Mouse (Mus musculus) kidney, adult 2 months (tissue): ENCODE data around the gene Cyp1a2. TPM values are rescaled to one million over a fixed set of nuclear protein-coding genes. Genes with fewer than 3 reads are reported as not detected.
"Not testable (repeated sequence)": the region's sequence is repeated elsewhere in the genome, so short reads cannot be mapped to it uniquely, and the experiment has no call there.

Experiments used
- DNase-seq: peaks from one replicate; pipeline ENCODE4 v3.0.0; 2021
- H3K27ac ChIP-seq: fragments of 200-500 bp; 2 replicates; pipeline ENCODE4 v1.5.1; 2012; ENCODE audit warnings: low read depth, low read length, control low read depth, inconsistent platforms; ENCODE audit not compliant: insufficient read depth
- H3K27me3 ChIP-seq: fragments of 200-500 bp; replicated peaks from 2 replicates; pipeline ENCODE4 v1.6.1; 2012; ENCODE audit warnings: mild to moderate bottlenecking, moderate library complexity, low read length, inconsistent platforms; ENCODE audit not compliant: control insufficient read depth, insufficient read depth
- H3K36me3 ChIP-seq: fragments of 200-500 bp; 2 replicates; pipeline ENCODE4 v1.6.1; 2012; ENCODE audit warnings: mild to moderate bottlenecking, moderate library complexity, low read length, inconsistent platforms; ENCODE audit not compliant: control insufficient read depth, insufficient read depth
- H3K4me1 ChIP-seq: fragments of 200-500 bp; 2 replicates; pipeline ENCODE4 v1.6.1; 2011; ENCODE audit warnings: low read length; ENCODE audit not compliant: control insufficient read depth, insufficient read depth
- H3K4me3 ChIP-seq: fragments of 200-500 bp; 2 replicates; pipeline ENCODE4 v1.5.1; 2011; ENCODE audit warnings: mild to moderate bottlenecking, low read depth, low read length, control low read depth; ENCODE audit not compliant: insufficient read depth
- CTCF ChIP-seq: fragments of 200-500 bp; conservative IDR thresholded peaks from 2 replicates; pipeline ENCODE4 v1.5.1; 2011; ENCODE audit warnings: low read depth, mild to moderate bottlenecking, control low read depth, low read length, moderate library complexity, mixed read lengths; ENCODE audit not compliant: insufficient read depth, insufficient read length
- POLR2A ChIP-seq: fragments of 200-500 bp; IDR thresholded peaks from one replicate; pipeline ENCODE4 v1.6.1; 2011; ENCODE audit warnings: low read depth, low read length, control low read depth
- WGBS: fragments of 180-500 bp; shearing (Covaris S2); methylation state at CpG from one replicate; pipeline ENCODE4 v1.1.7; 2018; 5-methylcytosine and 5-hydroxymethylcytosine counted together
- polyA plus RNA-seq: library from polyadenylated mRNA; depleted of rRNA; stranded (reverse); fragments of >200 nt; gene quantifications from 2 replicates; pipeline ENCODE4 v1.2.3, GENCODE M21; 2012

Gene Cyp1a2
- polyA plus RNA-seq, 1 experiment, result not detected

- whole genome bisulfite sequencing, result 76% methylated on average over 7 of the region's 7 CpGs
- TF ChIP-seq POLR2A (no peak), CTCF (no peak)
- no peaks in the 10 kb centered on the region for H3K27me3 ChIP-seq
- peak; percentile 39 for DNase-seq
- H3K4me1 ChIP-seq, result peaks cover 14% of the 10 kb centered on the region; the same call in 1 of the 2 replicates
- peaks cover 15% of the 10 kb centered on the region for H3K36me3 ChIP-seq
- H3K4me3 ChIP-seq, result no peak overlapping the region
- no peak overlapping the region for H3K27ac ChIP-seq
Measured at GRCm38 (mm10) chr9:57718408-57718807, 34.9 kb upstream of the Cyp1a2 start.

- H3K27me3 ChIP-seq, result no peaks in the 10 kb centered on the region
- H3K4me1 ChIP-seq, result peaks cover 6% of the 10 kb centered on the region; the same call in 1 of the 2 replicates
- peak; percentile 35 for TF ChIP-seq CTCF
- TF ChIP-seq POLR2A, result no peak
- DNase-seq, result no peak
- H3K27ac ChIP-seq, result no peak overlapping the region
- 83% methylated on average over 2 of the region's 2 CpGs for WGBS
- no peak overlapping the region for H3K4me3 ChIP-seq
- peaks cover 11% of the 10 kb centered on the region for H3K36me3 ChIP-seq
Measured at GRCm38 (mm10) chr9:57712194-57712593, 28.7 kb upstream of the Cyp1a2 start.

- DNase-seq, result not testable (repeated sequence)
- WGBS, result 90% methylated on average over 5 of the region's 5 CpGs
Measured at GRCm38 (mm10) chr9:57710214-57710613, 26.7 kb upstream of the Cyp1a2 start.

GRCm38 (mm10) chr9:57708720-57709274, 25.3 kb upstream of the Cyp1a2 start:
- Histone ChIP-seq H3K4me3 (peak overlapping the region; percentile 80), H3K27me3 (no peaks in the 10 kb centered on the region), H3K4me1 (no peaks in the 10 kb centered on the region; the same call in 1 of the 2 replicates), H3K27ac (peak overlapping the region; percentile 58), H3K36me3 (no peaks in the 10 kb centered on the region; the same call in 1 of the 2 replicates)
- peak; percentile 40 for DNase-seq
- TF ChIP-seq CTCF, result no peak
- TF ChIP-seq POLR2A, result no peak
- 2% methylated on average over 39 of the region's 39 CpGs for WGBS

More at GRCm38 (mm10) chr9:57710214-57710613, 26.7 kb upstream of the Cyp1a2 start:
- H3K27ac ChIP-seq, H3K4me3 ChIP-seq, H3K4me1 ChIP-seq, H3K27me3 ChIP-seq, H3K36me3 ChIP-seq: not testable (repeated sequence)

GRCm38 (mm10) chr9:57708068-57708719, 24.7 kb upstream of the Cyp1a2 start, which contains the start of gene Edc3:
Gene Edc3, plus strand, starts transcription at chr9:57708540.
- WGBS, result 1% methylated on average over 23 of the region's 23 CpGs

GRCm38 (mm10) chr9:57706496-57706895, 23.0 kb upstream of the Cyp1a2 start:
- WGBS, result 84% methylated on average over 3 of the region's 3 CpGs

More at GRCm38 (mm10) chr9:57708068-57708719, 24.7 kb upstream of the Cyp1a2 start, which contains the start of gene Edc3:
- Histone ChIP-seq H3K4me1 (no peaks in the 10 kb centered on the region; the same call in 1 of the 2 replicates), H3K4me3 (peak within 1 kb of the TSS; percentile 80), H3K36me3 (no peaks in the 10 kb centered on the region; the same call in 1 of the 2 replicates), H3K27me3 (no peaks in the 10 kb centered on the region), H3K27ac (peak within 1 kb of the TSS; percentile 58)
- peak; percentile 93 for DNase-seq
- no peak for TF ChIP-seq CTCF
- TF ChIP-seq POLR2A, result no peak

GRCm38 (mm10) chr9:57698466-57699150, 15.1 kb upstream of the Cyp1a2 start:
- Histone ChIP-seq H3K4me1 (peaks cover 5% of the 10 kb centered on the region; the same call in 1 of the 2 replicates), H3K27me3 (no peaks in the 10 kb centered on the region), H3K4me3 (no peak overlapping the region), H3K36me3 (no peaks in the 10 kb centered on the region), H3K27ac (no peak overlapping the region)
- DNase-seq, result no peak
- 73% methylated on average over 1 of the region's 1 CpGs for WGBS
- no peak for TF ChIP-seq POLR2A
- no peak for TF ChIP-seq CTCF

More at GRCm38 (mm10) chr9:57706496-57706895, 23.0 kb upstream of the Cyp1a2 start:
- Histone ChIP-seq H3K36me3 (no peaks in the 10 kb centered on the region), H3K4me3 (no peak overlapping the region), H3K4me1 (no peaks in the 10 kb centered on the region; the same call in 1 of the 2 replicates), H3K27ac (no peak overlapping the region), H3K27me3 (no peaks in the 10 kb centered on the region)
- no peak for TF ChIP-seq POLR2A
- TF ChIP-seq CTCF, result no peak
- no peak for DNase-seq
